Mouse (Mus musculus) kidney, embryonic 15.5 days (tissue): ENCODE data around the gene Ydjc. TPM values are rescaled to one million over a fixed set of nuclear protein-coding genes. Genes with fewer than 3 reads are reported as not detected.

ENCODE experiments used
- ATAC-seq: fragments of 200-750 bp; cut with Nextera tagmentation; replicated peaks from 2 replicates; pipeline ENCODE4 v1.8.0; 2017; ENCODE audit warnings: moderate TSS enrichment; ENCODE audit not compliant: low FRiP score
- H3K27ac ChIP-seq: fragments of 300-500 bp; sonication (generic); 2 replicates; pipeline ENCODE4 v1.5.1; 2015; ENCODE audit warnings: mild to moderate bottlenecking, inconsistent platforms
- H3K27me3 ChIP-seq: fragments of 300-500 bp; sonication (generic); 2 replicates; pipeline ENCODE4 v1.6.1; 2015; ENCODE audit warnings: inconsistent platforms
- H3K36me3 ChIP-seq: fragments of 300-500 bp; sonication (generic); 2 replicates; pipeline ENCODE4 v1.6.1; 2015; ENCODE audit warnings: inconsistent platforms
- H3K4me1 ChIP-seq: fragments of 300-500 bp; sonication (generic); 2 replicates; pipeline ENCODE4 v1.6.1; 2015; ENCODE audit warnings: inconsistent platforms
- H3K4me2 ChIP-seq: fragments of 300-500 bp; sonication (generic); 2 replicates; pipeline ENCODE4 v1.6.1; 2015; ENCODE audit warnings: moderate library complexity, mild to moderate bottlenecking, inconsistent platforms
- H3K4me3 ChIP-seq: fragments of 300-500 bp; sonication (generic); replicated peaks from 2 replicates; pipeline ENCODE4 v1.5.1; 2015; ENCODE audit warnings: mild to moderate bottlenecking, inconsistent platforms
- H3K9ac ChIP-seq: fragments of 300-500 bp; sonication (generic); 2 replicates; pipeline ENCODE4 v1.6.1; 2015; ENCODE audit warnings: mild to moderate bottlenecking, inconsistent platforms
- H3K9me3 ChIP-seq: fragments of 300-500 bp; sonication (generic); replicated peaks from 2 replicates; pipeline ENCODE4 v1.6.1; 2016; ENCODE audit warnings: inconsistent platforms
- WGBS: fragments of 180-500 bp; shearing (Covaris S2); methylation state at CpG from one replicate; pipeline ENCODE4 v1.1.7; 2015; ENCODE audit warnings: mixed read lengths; 5-methylcytosine and 5-hydroxymethylcytosine counted together
- polyA plus RNA-seq: library from polyadenylated mRNA; unstranded; fragments of >200 nt; fragmentation: Nextera tagmentation; extraction: Ambion mirVana; gene quantifications from 2 replicates; pipeline ENCODE4 v1.2.1, GENCODE M21; 2015

The Ydjc gene
- polyA plus RNA-seq, 1 experiment from 2014 or later: 11.5 TPM

DNA sequence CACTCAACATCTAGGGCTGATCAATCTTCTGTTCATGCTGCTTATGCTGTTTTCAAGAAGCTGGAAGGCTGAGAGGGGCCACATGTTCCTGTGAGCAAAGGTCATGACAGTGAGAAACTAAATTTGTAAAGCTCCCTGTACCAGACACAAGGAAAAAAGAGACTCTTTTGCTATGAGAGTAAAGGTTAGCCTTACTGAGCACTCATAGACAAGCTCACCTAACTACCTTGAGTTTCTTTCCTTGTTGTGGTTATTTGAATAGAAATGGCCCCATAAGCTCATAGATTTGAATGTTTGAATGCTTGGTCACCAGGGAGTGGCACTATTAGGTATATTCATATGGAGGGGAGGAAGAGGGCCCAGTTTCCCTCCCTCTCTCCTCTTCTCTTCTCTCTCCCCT is 22.8 kb downstream of the Ydjc start:
- no peaks in the 10 kb centered on the region for H3K27me3 ChIP-seq
- H3K9me3 ChIP-seq: no peaks in the 10 kb centered on the region
- peaks cover 83% of the 10 kb centered on the region for H3K36me3 ChIP-seq
- H3K4me1 ChIP-seq: no peaks in the 10 kb centered on the region
- ATAC-seq: no peak
- no peak overlapping the region for H3K4me2 ChIP-seq
- H3K27ac ChIP-seq: no peak overlapping the region
- no peak overlapping the region for H3K9ac ChIP-seq
- H3K4me3 ChIP-seq: no peak overlapping the region

DNA sequence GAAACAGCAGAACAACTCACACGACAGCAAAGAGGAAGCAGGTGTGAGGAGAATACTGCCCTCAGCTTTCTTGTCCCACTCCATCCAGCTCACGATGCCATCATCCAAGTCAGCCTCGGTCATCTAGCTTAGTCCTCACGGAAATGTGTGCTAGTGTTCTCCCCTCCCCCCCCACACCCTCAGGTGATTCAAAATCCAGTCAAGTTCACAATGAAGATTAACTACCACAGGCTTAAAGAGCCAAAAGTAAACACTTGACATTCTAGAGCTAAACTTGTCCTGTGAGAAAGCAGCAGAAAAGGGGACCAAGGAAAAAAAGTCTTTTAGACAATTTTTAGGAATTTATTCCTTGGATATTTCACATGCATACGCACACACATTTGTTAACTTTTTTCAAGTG is 23.6 kb downstream of the Ydjc start:
- ATAC-seq: no peak
- WGBS: 91% methylated on average over 5 of the region's 5 CpGs
- Histone ChIP-seq H3K36me3 (peaks cover 84% of the 10 kb centered on the region), H3K27ac (no peak overlapping the region), H3K9me3 (no peaks in the 10 kb centered on the region), H3K4me3 (no peak overlapping the region), H3K4me2 (no peak overlapping the region), H3K27me3 (no peaks in the 10 kb centered on the region), H3K9ac (no peak overlapping the region), H3K4me1 (no peaks in the 10 kb centered on the region)

- H3K4me2 ChIP-seq: no peak overlapping the region
- H3K9ac ChIP-seq: no peak overlapping the region
- no peak overlapping the region for H3K4me3 ChIP-seq
- ATAC-seq: no peak
- WGBS: 85% methylated on average over 2 of the region's 2 CpGs
- H3K9me3 ChIP-seq: no peaks in the 10 kb centered on the region
- no peak overlapping the region for H3K27ac ChIP-seq
- peaks cover 69% of the 10 kb centered on the region for H3K36me3 ChIP-seq
- no peaks in the 10 kb centered on the region for H3K27me3 ChIP-seq
- H3K4me1 ChIP-seq: no peaks in the 10 kb centered on the region
Observed at GRCm38 (mm10) chr16:17175765-17176164, 31.3 kb downstream of the Ydjc start.

DNA sequence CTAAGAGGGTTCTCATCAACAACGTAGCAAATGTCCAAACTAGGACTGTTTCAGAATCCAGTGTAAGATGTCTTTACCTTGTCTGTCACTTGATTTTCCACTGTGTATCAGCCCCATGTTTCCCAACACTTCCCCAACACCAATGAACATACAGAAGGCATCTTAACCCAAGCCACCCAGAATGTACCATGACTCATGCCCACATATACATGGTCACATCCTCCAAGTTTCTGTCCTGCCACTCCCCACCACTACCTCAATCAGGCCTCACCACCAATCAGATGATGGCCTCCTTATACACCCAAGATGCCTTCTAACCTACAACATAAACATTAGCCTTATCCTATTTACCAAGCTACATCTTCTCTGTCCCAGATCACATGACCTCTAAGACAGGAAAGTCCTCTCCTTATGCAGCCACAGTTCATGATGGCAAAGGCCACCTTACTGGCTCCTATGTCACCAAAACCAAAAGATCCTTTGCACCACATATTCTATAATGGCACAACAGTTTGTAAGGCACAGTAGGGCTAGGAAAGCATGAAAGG is 33.3 kb downstream of the Ydjc start:
- Histone ChIP-seq H3K9ac (no peak overlapping the region), H3K27me3 (no peaks in the 10 kb centered on the region), H3K27ac (no peak overlapping the region), H3K4me1 (no peaks in the 10 kb centered on the region), H3K4me2 (no peak overlapping the region), H3K4me3 (no peak overlapping the region), H3K36me3 (peaks cover 50% of the 10 kb centered on the region), H3K9me3 (no peaks in the 10 kb centered on the region)
- no peak for ATAC-seq
- 94% methylated on average over 1 of the region's 1 CpGs for WGBS

- 95% methylated on average over 3 of the region's 3 CpGs for WGBS
- no peak overlapping the region for H3K27ac ChIP-seq
- no peak overlapping the region for H3K4me2 ChIP-seq
- H3K9me3 ChIP-seq: no peaks in the 10 kb centered on the region
- H3K4me1 ChIP-seq: no peaks in the 10 kb centered on the region
- peaks cover 37% of the 10 kb centered on the region for H3K36me3 ChIP-seq
- no peaks in the 10 kb centered on the region for H3K27me3 ChIP-seq
- no peak for ATAC-seq
- H3K9ac ChIP-seq: no peak overlapping the region
- no peak overlapping the region for H3K4me3 ChIP-seq
Observed at GRCm38 (mm10) chr16:17179706-17180105, 35.3 kb downstream of the Ydjc start.

GRCm38 (mm10) chr16:17181382-17181781 is 37.0 kb downstream of the Ydjc start:
- Histone ChIP-seq H3K36me3 (peaks cover 36% of the 10 kb centered on the region), H3K4me2 (no peak overlapping the region), H3K4me1 (no peaks in the 10 kb centered on the region), H3K4me3 (no peak overlapping the region), H3K9me3 (no peaks in the 10 kb centered on the region), H3K27me3 (no peaks in the 10 kb centered on the region), H3K9ac (no peak overlapping the region), H3K27ac (no peak overlapping the region)
- WGBS: 86% methylated on average over 4 of the region's 4 CpGs
- ATAC-seq: no peak

DNA sequence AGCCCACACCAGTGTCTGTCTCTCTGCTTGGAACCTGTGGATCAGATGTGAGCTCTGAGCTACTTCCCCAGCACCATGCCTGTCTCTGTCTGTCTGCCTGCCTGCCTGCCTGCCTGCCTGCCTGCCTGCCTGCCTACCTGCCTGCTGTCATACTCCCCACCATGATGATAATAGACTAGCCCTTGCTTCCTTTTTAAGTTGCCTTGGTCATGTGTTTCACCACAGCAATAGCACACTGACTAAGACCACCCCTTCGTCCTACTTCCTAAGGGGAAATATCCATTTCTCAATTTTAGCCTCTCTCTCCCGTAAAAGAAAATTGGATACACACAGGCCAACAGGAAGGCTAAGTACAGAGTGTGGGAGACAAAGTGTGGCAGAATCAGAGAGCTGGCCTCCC is 37.7 kb downstream of the Ydjc start:
- H3K27ac ChIP-seq: no peak overlapping the region
- H3K9me3 ChIP-seq: no peaks in the 10 kb centered on the region
- no peak for ATAC-seq
- no peaks in the 10 kb centered on the region for H3K27me3 ChIP-seq
- peaks cover 37% of the 10 kb centered on the region for H3K36me3 ChIP-seq
- H3K9ac ChIP-seq: no peak overlapping the region
- no peak overlapping the region for H3K4me2 ChIP-seq
- H3K4me1 ChIP-seq: no peaks in the 10 kb centered on the region
- whole genome bisulfite sequencing: 74% methylated on average over 2 of the region's 2 CpGs
- H3K4me3 ChIP-seq: no peak overlapping the region

DNA sequence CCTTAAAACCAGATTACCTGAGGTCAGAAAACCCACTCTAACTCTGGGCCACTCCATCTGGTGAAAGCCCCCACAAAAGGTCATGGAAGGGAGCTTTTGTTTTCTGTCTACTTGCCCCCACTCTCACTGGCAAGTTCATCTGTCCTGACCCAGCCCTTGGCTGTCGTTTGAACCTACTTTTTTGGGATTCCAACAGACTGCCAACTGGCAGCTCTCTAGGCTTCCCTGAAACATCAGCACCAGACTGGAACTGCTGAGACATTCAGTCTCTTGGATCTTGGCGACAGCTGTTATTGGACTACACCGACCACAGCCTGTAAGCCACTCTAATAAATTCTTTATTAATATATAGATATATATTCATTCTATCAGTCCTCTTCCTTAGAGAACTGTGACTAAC is 38.6 kb downstream of the Ydjc start:
- ATAC-seq: no peak
- Histone ChIP-seq H3K27ac (no peak overlapping the region), H3K4me2 (no peak overlapping the region), H3K27me3 (no peaks in the 10 kb centered on the region), H3K36me3 (peaks cover 32% of the 10 kb centered on the region), H3K4me1 (no peaks in the 10 kb centered on the region), H3K9me3 (no peaks in the 10 kb centered on the region), H3K9ac (no peak overlapping the region), H3K4me3 (no peak overlapping the region)
- WGBS: 79% methylated on average over 3 of the region's 3 CpGs

- H3K27me3 ChIP-seq: no peaks in the 10 kb centered on the region
- H3K36me3 ChIP-seq: peaks cover 32% of the 10 kb centered on the region
- H3K9ac ChIP-seq: no peak overlapping the region
- no peak overlapping the region for H3K4me3 ChIP-seq
- H3K4me2 ChIP-seq: no peak overlapping the region
- H3K27ac ChIP-seq: no peak overlapping the region
- no peak for ATAC-seq
- H3K9me3 ChIP-seq: no peaks in the 10 kb centered on the region
- H3K4me1 ChIP-seq: no peaks in the 10 kb centered on the region
Observed at GRCm38 (mm10) chr16:17185475-17185874, 41.1 kb downstream of the Ydjc start.

DNA sequence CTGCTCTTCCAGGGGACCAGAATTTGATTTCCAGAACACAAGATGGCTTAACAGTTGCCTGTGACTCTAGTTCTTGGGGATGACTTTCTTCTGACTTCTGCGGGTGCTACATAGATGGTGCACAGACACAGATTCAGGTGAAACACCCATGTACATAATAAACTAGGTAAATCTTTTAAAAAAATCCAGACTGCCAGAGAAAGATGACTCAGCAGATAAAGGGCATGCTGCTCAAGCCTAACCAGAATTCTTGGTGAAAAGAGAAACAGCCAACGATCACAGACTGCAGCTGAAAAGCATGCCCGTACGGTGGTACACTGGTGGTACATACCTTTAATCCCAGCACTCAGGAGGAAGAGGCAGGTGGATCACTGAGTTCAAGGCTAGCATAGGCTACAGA is 49.4 kb downstream of the Ydjc start:
- no peak for ATAC-seq
- H3K4me1 ChIP-seq: no peaks in the 10 kb centered on the region
- no peak overlapping the region for H3K4me2 ChIP-seq
- H3K4me3 ChIP-seq: no peak overlapping the region
- H3K36me3 ChIP-seq: peaks cover 38% of the 10 kb centered on the region; the same call in 1 of the 2 replicates
- H3K9ac ChIP-seq: no peak overlapping the region
- H3K9me3 ChIP-seq: no peaks in the 10 kb centered on the region
- no peaks in the 10 kb centered on the region for H3K27me3 ChIP-seq
- no peak overlapping the region for H3K27ac ChIP-seq
- 97% methylated on average over 4 of the region's 4 CpGs for WGBS

- H3K4me1 ChIP-seq: peaks cover 20% of the 10 kb centered on the region
- no peaks in the 10 kb centered on the region for H3K27me3 ChIP-seq
- ATAC-seq: peak; percentile 7; the same call in 1 of the 2 replicates
- 4% methylated on average over 24 of the region's 24 CpGs for WGBS
- peak overlapping the region; percentile 74 for H3K4me2 ChIP-seq
- peak overlapping the region; percentile 85 for H3K27ac ChIP-seq
- H3K9ac ChIP-seq: peak overlapping the region; percentile 99
- 0 out of 2 replicates have a peak, but pooled peaks cover 13% of the 10 kb centered on the region for H3K36me3 ChIP-seq
- peak overlapping the region; percentile 98 for H3K4me3 ChIP-seq
- H3K9me3 ChIP-seq: no peaks in the 10 kb centered on the region
Observed at GRCm38 (mm10) chr16:17200121-17200952, 55.9 kb downstream of the Ydjc start.

GRCm38 (mm10) chr16:17200953-17201707 is 56.7 kb downstream of the Ydjc start:
- peak; percentile 86 for ATAC-seq
- H3K9me3 ChIP-seq: no peaks in the 10 kb centered on the region
- H3K9ac ChIP-seq: peak overlapping the region; percentile 99
- H3K36me3 ChIP-seq: 0 out of 2 replicates have a peak, but pooled peaks cover 13% of the 10 kb centered on the region
- H3K27me3 ChIP-seq: peaks cover under 1% of the 10 kb centered on the region
- peaks cover 20% of the 10 kb centered on the region for H3K4me1 ChIP-seq
- H3K4me2 ChIP-seq: peak overlapping the region; percentile 74
- under 1% methylated on average over 72 of the region's 72 CpGs for WGBS
- peak overlapping the region; percentile 85 for H3K27ac ChIP-seq
- H3K4me3 ChIP-seq: peak overlapping the region; percentile 98
